Mouse (Mus musculus): Measurements from ENCODE around the gene Tmem140. TPM values are rescaled to one million over a fixed set of nuclear protein-coding genes. Genes with fewer than 3 reads are reported as not detected.

Tmem140 gene
- polyA plus RNA-seq, 1 experiment = 7.3 TPM

DNA sequence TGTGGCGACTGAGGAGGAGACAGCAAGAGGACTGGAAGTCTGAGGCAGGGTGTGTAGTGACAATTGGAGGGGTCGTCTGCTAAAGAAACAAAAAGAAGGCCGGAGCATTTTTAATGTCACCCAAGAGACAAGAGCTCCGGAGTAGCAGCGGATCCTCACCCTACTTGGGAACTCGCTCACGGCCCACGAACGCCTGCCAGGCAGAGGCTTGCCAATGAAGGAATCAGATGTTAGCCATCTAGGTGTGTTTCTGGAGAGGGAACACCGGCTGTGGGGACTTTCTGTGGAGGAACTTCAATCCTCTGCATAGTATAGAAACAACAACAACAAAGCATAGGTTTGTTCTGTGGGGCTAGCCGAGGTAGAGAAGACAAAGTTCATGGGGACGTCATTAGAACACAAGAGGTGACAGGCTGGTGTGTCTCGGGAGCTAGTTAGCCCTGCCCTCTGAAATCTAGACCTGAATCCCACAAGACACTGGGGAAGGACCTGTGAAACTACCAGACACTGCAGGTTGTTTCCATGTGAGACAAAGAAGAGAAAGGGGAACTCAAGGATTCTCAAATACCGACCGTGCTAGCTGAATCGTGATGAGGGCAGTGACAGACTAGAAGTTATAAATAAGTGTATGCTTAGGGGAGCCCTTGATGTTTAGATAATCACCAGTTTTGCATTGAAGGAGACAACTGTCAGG, 4.5 kb downstream of the Tmem140 start:
- H3K27ac ChIP-seq (ENCODE audit: insufficient read depth, low read length) = no peak overlapping the region
- no peak for TF ChIP-seq CTCF (IDR thresholded peaks at IDR 0.05; ENCODE audit: borderline replicate concordance, insufficient read depth, low read length)
- no peak for TF ChIP-seq POLR2A (IDR thresholded peaks at IDR 0.05; ENCODE audit: low read depth, low read length)
- H3K4me3 ChIP-seq (ENCODE audit: insufficient read depth, low read length) = no peak overlapping the region
- H3K4me1 ChIP-seq (ENCODE audit: control insufficient read depth, insufficient read depth, low read length) = peaks cover 14% of the 10 kb centered on the region

DNA sequence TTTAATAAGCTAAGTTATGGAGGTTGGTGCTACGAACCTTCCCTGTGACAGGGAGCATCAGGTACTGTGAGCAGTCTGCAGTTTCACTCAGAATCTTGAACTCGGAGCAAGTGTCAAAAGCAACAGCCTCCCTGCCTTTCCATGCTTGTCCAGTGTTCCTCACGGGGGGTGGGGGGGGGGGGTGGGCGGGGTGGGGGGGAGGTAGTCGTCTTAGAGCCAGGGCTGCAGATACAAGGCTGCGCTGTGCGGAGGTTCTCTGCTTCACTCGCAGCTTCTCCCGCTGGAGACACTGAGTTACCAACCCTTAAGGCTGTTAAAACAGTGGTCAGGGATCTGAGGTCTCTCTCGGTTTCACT, 5.0 kb downstream of the Tmem140 start:
- TF ChIP-seq CTCF (IDR thresholded peaks at IDR 0.05; ENCODE audit: borderline replicate concordance, insufficient read depth, low read length) = no peak
- no peak for TF ChIP-seq POLR2A (IDR thresholded peaks at IDR 0.05; ENCODE audit: low read depth, low read length)

DNA sequence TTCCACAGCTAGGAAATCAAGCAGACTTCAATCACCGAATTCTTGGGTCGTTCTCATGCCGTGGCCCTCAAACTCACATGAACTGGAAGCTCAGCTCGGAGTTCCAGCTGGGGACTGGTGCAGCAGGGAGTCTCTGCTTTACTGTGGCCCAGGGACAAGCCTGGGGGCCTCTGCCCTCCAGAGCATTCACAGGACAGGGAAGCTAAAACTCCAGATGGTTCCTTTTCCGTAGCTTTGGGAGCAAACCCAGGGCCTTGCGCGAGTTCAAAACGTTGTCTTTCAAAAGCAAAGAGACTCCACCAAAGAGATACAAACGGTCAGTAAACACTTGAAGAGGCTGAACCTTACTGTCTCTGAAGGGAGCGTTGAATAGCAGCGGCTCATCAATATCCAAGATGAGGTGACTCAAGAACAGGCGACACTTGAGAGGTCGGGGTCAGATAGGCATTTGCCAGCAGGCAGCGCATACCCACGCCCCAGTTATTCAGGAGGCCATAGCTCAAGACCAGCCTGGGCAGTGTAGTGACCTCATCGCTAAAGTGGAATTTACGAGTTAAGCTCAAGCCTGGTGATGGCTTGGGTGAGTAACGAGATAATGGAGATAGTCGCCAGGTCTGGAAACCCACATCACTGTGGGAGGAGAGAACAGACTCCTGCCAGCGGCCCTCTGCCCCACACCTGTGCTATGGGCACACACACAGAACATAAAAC, 5.7 kb downstream of the Tmem140 start:
- TF ChIP-seq POLR2A (IDR thresholded peaks at IDR 0.05; ENCODE audit: low read depth, low read length) = no peak
- TF ChIP-seq CTCF (IDR thresholded peaks at IDR 0.05; ENCODE audit: borderline replicate concordance, insufficient read depth, low read length) = no peak
- H3K27ac ChIP-seq (ENCODE audit: insufficient read depth, low read length) = no peak overlapping the region
- H3K4me1 ChIP-seq (ENCODE audit: control insufficient read depth, insufficient read depth, low read length) = peaks cover 14% of the 10 kb centered on the region

More for the DNA sequence above, 5.0 kb downstream of the Tmem140 start:
- H3K27ac ChIP-seq (ENCODE audit: insufficient read depth, low read length) = no peak overlapping the region
- H3K4me3 ChIP-seq (ENCODE audit: insufficient read depth, low read length) = no peak overlapping the region
- H3K4me1 ChIP-seq (ENCODE audit: control insufficient read depth, insufficient read depth, low read length) = peaks cover 14% of the 10 kb centered on the region

DNA sequence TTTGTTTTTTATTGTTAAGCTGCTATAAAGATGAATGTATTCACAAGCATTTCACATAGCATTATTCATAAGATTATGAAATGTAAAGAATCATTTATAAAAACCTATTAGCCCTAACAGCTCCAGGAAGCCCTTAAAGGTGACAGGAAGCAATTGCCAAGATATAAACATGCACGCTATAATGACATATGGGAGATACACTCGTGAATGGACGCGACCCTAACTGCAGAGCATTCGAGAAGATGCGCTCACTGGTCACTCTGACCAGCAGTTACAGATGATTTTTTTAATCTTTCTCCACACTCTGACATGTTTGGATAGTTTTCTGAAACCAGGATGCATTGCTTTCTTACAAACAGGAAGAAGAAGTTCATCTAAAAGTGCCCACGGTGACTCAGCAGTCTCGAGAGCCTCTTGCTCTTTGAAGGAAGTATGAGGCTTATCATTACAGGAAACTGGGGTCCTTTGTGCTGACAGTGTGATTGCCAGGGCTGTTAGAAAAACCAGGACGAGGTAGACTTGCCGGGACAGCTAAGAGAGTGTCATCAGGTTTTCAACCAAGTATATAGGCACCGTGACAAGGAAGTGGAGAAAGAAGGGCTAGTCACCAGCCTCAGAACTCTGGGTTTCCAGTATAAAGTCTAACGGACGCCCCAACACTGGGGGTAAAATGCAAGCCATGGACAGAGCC, 6.4 kb downstream of the Tmem140 start:
- peaks cover 14% of the 10 kb centered on the region for H3K4me1 ChIP-seq (ENCODE audit: control insufficient read depth, insufficient read depth, low read length)
- H3K4me3 ChIP-seq (ENCODE audit: insufficient read depth, low read length) = no peak overlapping the region
- TF ChIP-seq POLR2A (IDR thresholded peaks at IDR 0.05; ENCODE audit: low read depth, low read length) = no peak
- no peak for TF ChIP-seq CTCF (IDR thresholded peaks at IDR 0.05; ENCODE audit: borderline replicate concordance, insufficient read depth, low read length)
- H3K27ac ChIP-seq (ENCODE audit: insufficient read depth, low read length) = peak overlapping the region; percentile 83

More for the DNA sequence above, 5.7 kb downstream of the Tmem140 start:
- no peak overlapping the region for H3K4me3 ChIP-seq (ENCODE audit: insufficient read depth, low read length)

DNA sequence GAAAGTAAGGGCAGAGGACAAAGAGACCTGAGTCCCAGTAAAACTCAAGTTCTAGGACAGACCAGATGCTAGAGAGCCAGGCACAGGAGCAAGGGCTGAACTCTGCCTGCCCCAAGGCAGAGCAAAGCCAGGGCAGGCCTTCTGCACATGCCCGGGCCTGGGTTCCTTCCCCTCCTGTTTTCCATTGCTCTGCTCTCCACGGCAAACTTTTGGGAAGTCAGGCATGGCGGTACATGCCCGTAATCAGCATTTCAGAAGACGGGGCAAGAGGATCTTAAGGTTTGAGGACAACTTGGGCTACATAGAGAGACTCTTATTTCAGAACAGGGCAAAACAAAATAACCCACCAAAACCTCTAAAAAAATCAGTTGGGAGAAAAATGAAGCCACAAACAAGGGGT, 7.2 kb downstream of the Tmem140 start:
- Histone ChIP-seq H3K4me1 (ENCODE audit: control insufficient read depth, insufficient read depth, low read length) (peaks cover 14% of the 10 kb centered on the region), H3K4me3 (ENCODE audit: insufficient read depth, low read length) (no peak overlapping the region), H3K27ac (ENCODE audit: insufficient read depth, low read length) (peak overlapping the region; percentile 83)
- TF ChIP-seq POLR2A (IDR thresholded peaks at IDR 0.05; ENCODE audit: low read depth, low read length) = no peak

DNA sequence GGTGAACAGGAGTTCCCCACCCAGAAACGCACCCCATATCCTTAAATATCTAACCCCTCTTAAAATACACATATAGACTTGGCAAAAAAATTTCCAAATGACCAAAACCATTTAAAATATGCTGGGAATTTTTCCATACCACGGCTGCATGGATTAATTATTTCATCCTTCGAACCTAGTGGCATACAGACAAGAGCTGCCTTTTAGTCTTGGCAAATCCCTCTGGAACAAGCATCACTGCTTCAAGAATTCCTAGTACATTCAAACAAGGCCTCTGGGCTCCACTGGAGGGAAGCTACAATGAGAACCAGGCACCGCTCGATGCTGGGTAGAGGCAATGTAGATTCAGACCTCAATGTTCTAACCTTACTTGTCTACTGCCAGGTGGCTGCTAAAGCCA, 7.8 kb downstream of the Tmem140 start:
- H3K4me1 ChIP-seq (ENCODE audit: control insufficient read depth, insufficient read depth, low read length) = peaks cover 13% of the 10 kb centered on the region
- TF ChIP-seq POLR2A (IDR thresholded peaks at IDR 0.05; ENCODE audit: low read depth, low read length) (0 out of 2 replicates have a peak, but pooled peaks have one; percentile 2), CTCF (IDR thresholded peaks at IDR 0.05; ENCODE audit: borderline replicate concordance, insufficient read depth, low read length) (no peak)
- H3K4me3 ChIP-seq (ENCODE audit: insufficient read depth, low read length) = no peak overlapping the region
- H3K27ac ChIP-seq (ENCODE audit: insufficient read depth, low read length) = peak overlapping the region; percentile 83

DNA sequence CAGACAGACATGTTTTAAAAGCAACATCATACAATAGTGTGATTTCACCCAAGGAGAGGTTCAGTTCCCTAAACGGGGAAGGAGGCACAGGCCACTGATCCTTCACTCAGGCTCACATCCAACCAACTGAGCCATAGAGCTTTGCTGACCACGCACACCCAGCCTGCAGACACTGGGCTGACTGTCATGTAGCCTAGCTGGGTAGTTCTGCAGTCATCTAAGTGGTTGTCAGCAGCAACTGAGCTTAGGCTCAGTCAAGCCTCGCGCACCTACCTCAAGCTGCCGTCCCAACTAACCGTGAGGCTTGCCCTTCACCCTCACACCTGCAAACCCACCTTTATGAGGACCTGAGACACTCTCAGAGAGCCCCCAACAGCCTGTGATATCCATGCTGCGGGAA, 9.0 kb downstream of the Tmem140 start:
- TF ChIP-seq CTCF (IDR thresholded peaks at IDR 0.05; ENCODE audit: borderline replicate concordance, insufficient read depth, low read length) (no peak), POLR2A (IDR thresholded peaks at IDR 0.05; ENCODE audit: low read depth, low read length) (no peak)
- Histone ChIP-seq H3K4me1 (ENCODE audit: control insufficient read depth, insufficient read depth, low read length) (peaks cover 9% of the 10 kb centered on the region; the same call in 1 of the 2 replicates), H3K27ac (ENCODE audit: insufficient read depth, low read length) (no peak overlapping the region), H3K4me3 (ENCODE audit: insufficient read depth, low read length) (no peak overlapping the region)

DNA sequence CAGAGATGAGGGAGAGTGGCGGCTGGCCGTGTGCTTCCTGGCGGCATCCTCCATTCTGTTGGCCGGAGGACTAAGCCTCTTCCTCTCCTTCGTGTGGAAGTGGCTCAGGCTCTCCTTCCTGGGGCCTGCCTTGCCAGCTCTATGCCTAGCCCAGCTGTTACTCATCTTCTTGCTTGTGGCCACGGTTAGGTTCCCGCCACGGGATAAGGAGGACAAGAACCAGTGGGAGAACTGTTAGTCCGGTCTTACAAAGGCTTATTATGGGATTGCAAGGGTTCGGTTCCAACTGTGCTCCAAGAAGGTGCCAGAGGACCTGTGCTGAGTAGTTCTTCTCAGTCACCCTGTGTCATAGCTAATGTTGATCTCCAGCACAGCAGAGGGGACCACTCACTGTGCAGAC, 9.9 kb downstream of the Tmem140 start:
- TF ChIP-seq POLR2A (IDR thresholded peaks at IDR 0.05; ENCODE audit: low read depth, low read length) = no peak
- no peak for TF ChIP-seq CTCF (IDR thresholded peaks at IDR 0.05; ENCODE audit: borderline replicate concordance, insufficient read depth, low read length)
- H3K4me3 ChIP-seq (ENCODE audit: insufficient read depth, low read length) = no peak overlapping the region
- H3K27ac ChIP-seq (ENCODE audit: insufficient read depth, low read length) = no peak overlapping the region
- H3K4me1 ChIP-seq (ENCODE audit: control insufficient read depth, insufficient read depth, low read length) = peaks cover 11% of the 10 kb centered on the region; the same call in 1 of the 2 replicates

DNA sequence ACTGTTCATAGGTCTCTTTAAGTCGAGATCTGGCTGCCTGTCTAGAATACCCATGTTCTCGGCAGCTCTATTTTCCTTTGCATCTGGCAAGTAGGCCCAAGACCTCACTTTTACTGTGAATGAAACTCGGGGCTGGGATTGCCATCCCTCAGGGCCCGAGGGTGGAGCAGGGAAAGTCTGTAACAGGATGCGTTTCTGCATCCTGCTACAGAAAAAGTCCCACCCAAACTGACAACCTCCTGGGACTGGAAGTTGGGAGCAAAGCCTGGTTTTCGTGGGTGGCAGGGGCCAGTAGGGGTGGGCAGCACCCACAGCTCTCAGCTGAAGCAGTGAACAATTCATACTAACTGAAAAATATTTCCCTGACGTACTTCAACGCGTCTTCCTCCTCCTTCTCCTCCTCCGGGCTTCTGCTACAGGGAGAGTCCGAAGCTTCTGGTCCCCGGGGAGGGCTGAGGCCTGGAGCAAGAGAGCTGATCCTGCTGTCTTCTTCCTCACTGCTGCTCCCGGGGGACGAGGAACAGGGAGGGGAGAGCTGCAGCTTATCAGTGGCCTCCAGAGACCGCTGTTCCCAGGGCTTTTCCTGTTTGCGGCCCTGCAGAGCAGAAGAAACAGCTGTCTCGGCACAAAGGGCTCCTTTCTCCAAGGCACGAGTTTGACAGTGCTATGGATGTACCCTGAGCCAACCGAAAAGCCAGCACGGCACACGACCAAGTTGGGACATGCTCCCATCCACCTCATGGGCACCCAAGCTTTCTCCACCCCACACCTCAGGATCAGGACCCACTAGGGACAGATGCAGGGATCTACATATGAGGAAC, 11.4 kb downstream of the Tmem140 start:
- H3K4me3 ChIP-seq (ENCODE audit: insufficient read depth, low read length) = no peak overlapping the region
- TF ChIP-seq POLR2A (IDR thresholded peaks at IDR 0.05; ENCODE audit: low read depth, low read length) (no peak), CTCF (IDR thresholded peaks at IDR 0.05; ENCODE audit: borderline replicate concordance, insufficient read depth, low read length) (no peak)
- no peak overlapping the region for H3K27ac ChIP-seq (ENCODE audit: insufficient read depth, low read length)
- H3K4me1 ChIP-seq (ENCODE audit: control insufficient read depth, insufficient read depth, low read length) = peaks cover 11% of the 10 kb centered on the region
